Mouse (Mus musculus): ENCODE results near the gene Cntn5. TPM values are rescaled to one million over a fixed set of nuclear protein-coding genes. Genes with fewer than 3 reads are reported as not detected.

Cntn5 gene
- polyA plus RNA-seq, 1 experiment from 2014 or later, result 8.7 TPM

DNA sequence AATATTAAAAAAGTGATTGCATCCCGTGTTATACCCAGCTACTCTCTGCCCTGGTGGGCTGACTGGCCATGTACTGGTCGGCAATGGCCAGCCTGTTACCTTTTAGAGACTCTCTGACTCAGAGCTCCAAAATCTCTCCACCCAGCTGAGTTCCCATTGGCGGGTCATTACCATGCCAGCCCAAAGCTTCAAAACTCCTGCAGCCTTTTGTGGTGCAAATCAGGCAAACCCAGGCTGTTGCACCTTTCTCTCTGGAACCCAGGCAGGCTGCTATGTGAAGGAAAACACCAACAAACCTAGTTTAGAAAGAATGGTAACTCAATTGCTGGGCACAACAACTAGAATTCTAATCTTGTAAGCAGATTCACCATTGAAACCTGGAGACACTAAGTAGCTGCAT lies 639.0 kb downstream of the Cntn5 start:
- 35% methylated on average over 3 of the region's 3 CpGs for WGBS
- no peak for ATAC-seq (ENCODE audit: low FRiP score)
- no peaks in the 10 kb centered on the region for H3K9me3 ChIP-seq

DNA sequence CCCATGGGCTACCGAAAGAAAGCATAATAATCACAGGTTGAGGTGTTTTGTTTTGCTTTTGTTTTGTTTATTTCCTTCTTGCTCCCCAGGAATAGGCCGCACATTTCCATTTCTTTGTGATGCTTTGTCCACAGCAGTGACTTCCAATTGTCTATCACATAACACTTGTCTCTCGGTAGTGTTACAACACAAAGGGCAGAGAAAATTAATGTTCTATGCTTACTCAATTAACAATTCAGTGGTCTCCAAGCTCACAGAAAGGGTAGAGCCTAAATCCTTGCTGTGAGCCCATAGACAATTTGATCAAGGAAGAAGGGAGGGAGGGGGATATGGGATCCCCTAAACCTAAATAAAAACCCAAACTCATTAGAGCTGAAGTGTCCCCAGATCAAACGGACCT lies 671.2 kb downstream of the Cntn5 start:
- no peak overlapping the region for H3K4me3 ChIP-seq (replicated peaks)
- H3K9me3 ChIP-seq, result no peaks in the 10 kb centered on the region
- WGBS, result 71% methylated on average over 4 of the region's 4 CpGs
- no peaks in the 10 kb centered on the region for H3K27me3 ChIP-seq
- H3K27ac ChIP-seq, result no peak overlapping the region
- H3K4me2 ChIP-seq, result no peak overlapping the region
- H3K4me1 ChIP-seq, result peaks cover 3% of the 10 kb centered on the region; the same call in 1 of the 2 replicates
- H3K36me3 ChIP-seq (replicated peaks), result no peaks in the 10 kb centered on the region
- ATAC-seq (ENCODE audit: low FRiP score), result no peak
- H3K9ac ChIP-seq, result no peak overlapping the region

More for the DNA sequence above, 639.0 kb downstream of the Cntn5 start:
- Histone ChIP-seq H3K4me3 (replicated peaks) (no peak overlapping the region), H3K9ac (no peak overlapping the region), H3K27me3 (no peaks in the 10 kb centered on the region), H3K27ac (no peak overlapping the region), H3K4me1 (peaks cover 16% of the 10 kb centered on the region), H3K4me2 (no peak overlapping the region), H3K36me3 (replicated peaks) (no peaks in the 10 kb centered on the region)

DNA sequence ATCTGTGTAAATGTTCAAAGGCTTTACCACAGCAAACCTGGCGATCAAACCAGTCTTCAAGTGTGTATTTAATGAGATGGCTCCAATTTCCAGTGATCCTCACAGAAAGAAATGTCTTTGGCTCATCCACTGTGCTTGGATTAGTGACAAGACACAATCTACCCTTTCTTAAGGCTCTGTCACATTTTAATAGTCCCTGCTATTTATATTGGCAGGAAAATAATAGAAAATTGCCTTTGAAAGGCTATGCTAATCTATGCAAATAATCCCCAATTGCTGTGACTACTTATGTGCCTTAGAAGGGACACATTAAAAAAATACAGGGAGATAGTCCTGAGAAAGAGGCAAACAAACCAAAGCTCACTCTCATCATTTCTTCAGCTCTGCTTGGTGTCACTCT lies 672.5 kb downstream of the Cntn5 start:
- no peaks in the 10 kb centered on the region for H3K36me3 ChIP-seq (replicated peaks)
- no peak overlapping the region for H3K4me3 ChIP-seq (replicated peaks)
- 51% methylated on average over 1 of the region's 1 CpGs for WGBS
- H3K4me2 ChIP-seq, result no peak overlapping the region
- H3K9me3 ChIP-seq, result no peaks in the 10 kb centered on the region
- peak; percentile 37; the same call in 1 of the 2 replicates for ATAC-seq (ENCODE audit: low FRiP score)
- no peak overlapping the region for H3K27ac ChIP-seq
- no peaks in the 10 kb centered on the region for H3K27me3 ChIP-seq
- H3K4me1 ChIP-seq, result peaks cover 3% of the 10 kb centered on the region; the same call in 1 of the 2 replicates
- no peak overlapping the region for H3K9ac ChIP-seq

DNA sequence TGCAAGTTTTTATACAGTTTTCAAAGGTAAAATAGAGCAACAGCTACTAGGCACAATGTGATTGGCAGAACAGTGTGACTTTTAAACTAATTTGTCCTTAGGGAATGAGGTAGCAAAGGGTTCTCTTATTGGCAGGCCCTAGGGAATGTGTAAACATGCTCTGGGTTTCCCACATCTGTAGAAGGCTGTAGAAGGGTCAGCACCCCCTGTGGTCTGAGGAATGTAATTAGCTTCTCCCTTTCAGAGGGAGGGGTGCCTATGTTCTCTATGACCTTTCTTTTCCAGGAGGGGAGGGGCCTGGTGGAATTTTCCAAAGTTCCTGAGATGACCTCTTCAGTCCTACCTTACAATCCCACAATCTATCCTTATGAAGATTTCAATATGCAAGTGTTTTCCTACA lies 673.6 kb downstream of the Cntn5 start:
- H3K4me2 ChIP-seq, result no peak overlapping the region
- no peak for ATAC-seq (ENCODE audit: low FRiP score)
- H3K27ac ChIP-seq, result no peak overlapping the region
- no peaks in the 10 kb centered on the region for H3K27me3 ChIP-seq
- no peak overlapping the region for H3K9ac ChIP-seq
- no peaks in the 10 kb centered on the region for H3K9me3 ChIP-seq
- no peak overlapping the region for H3K4me3 ChIP-seq (replicated peaks)
- peaks cover 3% of the 10 kb centered on the region; the same call in 1 of the 2 replicates for H3K4me1 ChIP-seq
- no peaks in the 10 kb centered on the region for H3K36me3 ChIP-seq (replicated peaks)

DNA sequence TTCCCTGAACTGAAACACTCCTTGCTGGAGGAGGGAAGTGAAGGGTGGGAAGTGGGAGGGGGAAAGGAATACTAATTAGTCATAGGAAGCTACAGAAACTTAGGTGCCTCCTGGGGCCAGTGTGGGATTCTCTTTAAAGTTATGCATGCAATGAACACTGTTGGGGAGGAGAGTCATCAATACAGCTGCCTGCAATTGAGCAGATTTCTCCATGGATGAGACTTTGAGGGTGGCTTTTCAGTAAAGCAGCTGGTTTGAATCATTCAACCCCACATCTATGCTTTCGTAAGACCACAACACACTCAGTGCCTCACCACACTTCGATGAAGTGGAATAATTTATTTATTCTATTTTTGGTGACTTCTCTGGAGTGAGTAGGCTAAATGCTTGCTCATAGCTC lies 674.9 kb downstream of the Cntn5 start:
- Histone ChIP-seq H3K27me3 (no peaks in the 10 kb centered on the region), H3K4me1 (peaks cover 3% of the 10 kb centered on the region; the same call in 1 of the 2 replicates), H3K9ac (no peak overlapping the region), H3K4me2 (no peak overlapping the region), H3K9me3 (no peaks in the 10 kb centered on the region), H3K27ac (no peak overlapping the region), H3K4me3 (replicated peaks) (no peak overlapping the region), H3K36me3 (replicated peaks) (no peaks in the 10 kb centered on the region)
- 60% methylated on average over 2 of the region's 2 CpGs for WGBS
- ATAC-seq (ENCODE audit: low FRiP score), result no peak

DNA sequence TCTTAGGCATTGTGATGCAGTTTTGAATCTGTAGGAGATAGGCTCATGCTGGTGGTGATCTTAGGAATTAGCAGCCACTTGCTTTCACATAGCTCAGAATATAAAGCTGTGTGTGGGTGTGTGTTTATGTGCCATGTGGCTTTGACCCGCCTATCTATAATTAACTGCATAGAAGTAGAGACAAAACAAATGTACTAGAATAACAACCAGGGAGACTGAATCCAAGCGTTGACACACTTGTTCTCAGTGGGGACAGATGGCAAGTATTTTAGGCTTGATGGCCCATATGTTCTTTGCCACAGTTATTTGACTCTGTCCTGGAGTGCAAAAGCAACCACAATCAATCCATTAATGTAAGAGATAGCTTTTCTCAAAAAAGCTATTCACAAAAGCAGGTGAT lies 678.6 kb downstream of the Cntn5 start:
- H3K4me1 ChIP-seq, result peaks cover 3% of the 10 kb centered on the region; the same call in 1 of the 2 replicates
- H3K4me2 ChIP-seq, result no peak overlapping the region
- H3K27me3 ChIP-seq, result no peaks in the 10 kb centered on the region
- no peak for ATAC-seq (ENCODE audit: low FRiP score)
- H3K4me3 ChIP-seq (replicated peaks), result no peak overlapping the region
- no peak overlapping the region for H3K27ac ChIP-seq
- H3K9ac ChIP-seq, result no peak overlapping the region
- 70% methylated on average over 2 of the region's 2 CpGs for WGBS
- H3K36me3 ChIP-seq (replicated peaks), result no peaks in the 10 kb centered on the region
- no peaks in the 10 kb centered on the region for H3K9me3 ChIP-seq

DNA sequence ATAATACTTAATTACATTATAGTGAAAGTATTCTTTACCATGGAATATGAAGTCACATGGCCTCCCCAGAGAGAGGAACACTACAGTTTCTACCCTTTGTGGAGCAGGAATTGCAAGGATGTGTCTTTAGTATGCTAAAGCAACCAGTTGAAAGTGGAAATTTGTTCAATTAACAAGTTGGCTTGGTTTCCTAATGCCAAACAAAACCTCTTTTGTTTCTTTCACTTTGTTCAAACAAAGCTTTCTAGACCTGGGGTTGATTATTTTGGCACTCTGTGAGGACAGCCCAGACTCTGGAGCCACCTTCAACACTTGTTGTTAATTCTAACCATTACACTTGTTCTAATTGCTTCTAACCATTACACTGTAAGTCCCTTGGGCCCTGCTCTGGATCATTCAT lies 718.5 kb downstream of the Cntn5 start:
- peak; percentile 46; the same call in 1 of the 2 replicates for ATAC-seq (ENCODE audit: low FRiP score)
- no peaks in the 10 kb centered on the region for H3K27me3 ChIP-seq
- H3K27ac ChIP-seq, result no peak overlapping the region
- H3K9ac ChIP-seq, result no peak overlapping the region
- H3K36me3 ChIP-seq (replicated peaks), result no peaks in the 10 kb centered on the region
- no peak overlapping the region for H3K4me2 ChIP-seq
- no peaks in the 10 kb centered on the region for H3K4me1 ChIP-seq
- no peaks in the 10 kb centered on the region for H3K9me3 ChIP-seq
- no peak overlapping the region for H3K4me3 ChIP-seq (replicated peaks)

DNA sequence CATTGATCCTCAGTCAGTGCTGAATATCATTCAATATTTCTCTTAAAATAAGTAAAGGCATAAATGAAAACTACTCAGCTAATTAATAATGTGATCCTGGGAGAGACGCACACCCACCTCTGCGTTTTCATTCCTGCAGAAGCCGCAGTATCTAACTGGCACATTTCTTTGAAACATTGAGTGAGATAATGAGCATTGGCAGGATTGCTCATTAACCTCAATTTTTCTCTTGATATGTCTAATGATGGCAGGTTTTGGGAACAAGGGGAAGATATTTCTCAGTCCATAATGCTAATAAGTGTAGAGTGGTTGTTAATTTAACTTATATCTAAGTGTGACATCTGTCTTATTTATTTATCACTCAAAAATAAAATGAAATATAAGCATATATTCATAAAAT lies 734.0 kb downstream of the Cntn5 start:
- H3K4me3 ChIP-seq (replicated peaks), result no peak overlapping the region
- no peak overlapping the region for H3K4me2 ChIP-seq
- H3K4me1 ChIP-seq, result no peaks in the 10 kb centered on the region
- ATAC-seq (ENCODE audit: low FRiP score), result no peak
- 77% methylated on average over 3 of the region's 3 CpGs for WGBS
- no peaks in the 10 kb centered on the region for H3K9me3 ChIP-seq
- no peaks in the 10 kb centered on the region for H3K27me3 ChIP-seq
- no peak overlapping the region for H3K9ac ChIP-seq
- no peaks in the 10 kb centered on the region for H3K36me3 ChIP-seq (replicated peaks)
- H3K27ac ChIP-seq, result no peak overlapping the region

DNA sequence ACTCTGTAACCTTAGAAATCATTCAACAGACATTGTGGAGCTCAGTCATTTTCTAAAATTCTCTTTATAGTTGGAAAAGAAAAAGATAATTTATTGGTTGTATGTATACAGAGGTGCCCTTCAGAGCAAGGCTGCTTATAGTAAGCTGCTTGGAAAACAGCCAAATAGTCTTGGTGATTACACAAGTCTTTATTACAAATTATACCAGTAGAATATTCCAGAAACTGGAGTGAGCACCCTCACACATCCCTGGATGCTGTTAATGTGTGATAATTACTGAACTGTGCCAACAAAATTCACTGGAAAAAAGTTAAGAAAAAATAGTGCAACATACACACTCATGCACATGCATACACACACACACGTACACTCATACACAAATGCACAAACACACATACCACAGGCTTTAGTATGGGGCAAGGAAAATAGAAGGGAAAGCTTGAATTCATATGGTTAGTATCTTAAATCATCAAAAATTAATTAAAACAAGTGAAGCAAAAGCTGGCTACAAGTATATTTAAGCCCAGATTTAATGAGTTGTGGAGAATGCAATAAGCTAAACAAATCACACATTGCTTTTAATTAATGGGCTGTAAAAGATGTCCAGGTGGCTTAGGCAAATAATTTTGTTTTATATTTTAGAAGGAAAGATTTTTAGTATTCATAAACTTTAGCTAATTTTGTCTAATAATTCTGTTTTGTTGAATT lies 783.1 kb downstream of the Cntn5 start:
- H3K9ac ChIP-seq, result no peak overlapping the region
- ATAC-seq (ENCODE audit: low FRiP score), result no peak
- no peaks in the 10 kb centered on the region for H3K27me3 ChIP-seq
- H3K4me1 ChIP-seq, result no peaks in the 10 kb centered on the region
- H3K36me3 ChIP-seq (replicated peaks), result no peaks in the 10 kb centered on the region
- no peaks in the 10 kb centered on the region for H3K9me3 ChIP-seq
- WGBS, result 89% methylated on average over 1 of the region's 1 CpGs
- H3K27ac ChIP-seq, result no peak overlapping the region
- H3K4me2 ChIP-seq, result no peak overlapping the region
- H3K4me3 ChIP-seq (replicated peaks), result no peak overlapping the region

DNA sequence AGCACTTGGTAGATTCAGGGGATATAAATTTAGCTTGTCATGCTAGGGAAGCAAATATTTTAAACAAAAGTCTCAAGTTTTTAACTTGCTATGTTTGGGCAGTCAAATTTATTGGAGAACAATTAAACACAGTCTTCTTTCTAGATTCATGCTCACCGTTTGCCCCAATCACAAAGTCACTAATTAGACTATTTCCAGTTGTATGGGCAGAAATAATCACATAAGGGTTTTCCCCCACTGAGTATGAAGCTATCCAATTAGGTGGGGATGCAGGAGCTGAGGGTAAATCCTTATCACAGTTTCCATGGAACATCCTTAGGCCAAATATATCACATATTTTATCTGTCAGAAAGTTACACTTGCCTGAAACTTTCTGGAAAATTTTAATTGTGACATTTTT lies 788.0 kb downstream of the Cntn5 start:
- Histone ChIP-seq H3K27me3 (no peaks in the 10 kb centered on the region), H3K36me3 (replicated peaks) (no peaks in the 10 kb centered on the region), H3K4me2 (no peak overlapping the region), H3K27ac (no peak overlapping the region), H3K4me3 (replicated peaks) (no peak overlapping the region), H3K9ac (no peak overlapping the region), H3K9me3 (no peaks in the 10 kb centered on the region), H3K4me1 (no peaks in the 10 kb centered on the region)
- WGBS, result 24% methylated on average over 1 of the region's 1 CpGs
- no peak for ATAC-seq (ENCODE audit: low FRiP score)

DNA sequence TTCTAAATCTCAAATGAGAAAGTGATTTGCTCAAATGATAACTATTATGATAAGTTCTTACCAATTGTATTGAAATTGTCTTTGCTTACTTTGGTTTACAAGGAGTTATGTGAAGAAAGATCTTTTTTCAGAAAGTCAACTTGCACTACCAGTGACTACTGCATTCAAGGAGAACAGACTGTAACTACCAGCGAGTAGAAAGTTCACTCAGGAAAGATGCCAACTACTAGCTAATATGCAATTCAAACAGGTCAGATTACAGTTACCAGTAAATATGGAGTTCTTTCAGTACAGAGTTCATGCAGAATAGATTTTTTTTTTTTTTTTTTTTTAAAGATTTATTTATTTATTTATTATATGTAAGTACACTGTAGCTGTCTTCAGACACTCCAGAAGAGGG lies 795.4 kb downstream of the Cntn5 start:
- H3K4me1 ChIP-seq, result no peaks in the 10 kb centered on the region
- no peak for ATAC-seq (ENCODE audit: low FRiP score)
- H3K4me2 ChIP-seq, result no peak overlapping the region
- H3K9ac ChIP-seq, result no peak overlapping the region
- H3K36me3 ChIP-seq (replicated peaks), result no peaks in the 10 kb centered on the region
- 90% methylated on average over 1 of the region's 1 CpGs for WGBS
- no peaks in the 10 kb centered on the region for H3K9me3 ChIP-seq
- no peaks in the 10 kb centered on the region for H3K27me3 ChIP-seq
- H3K4me3 ChIP-seq (replicated peaks), result no peak overlapping the region
- H3K27ac ChIP-seq, result no peak overlapping the region

DNA sequence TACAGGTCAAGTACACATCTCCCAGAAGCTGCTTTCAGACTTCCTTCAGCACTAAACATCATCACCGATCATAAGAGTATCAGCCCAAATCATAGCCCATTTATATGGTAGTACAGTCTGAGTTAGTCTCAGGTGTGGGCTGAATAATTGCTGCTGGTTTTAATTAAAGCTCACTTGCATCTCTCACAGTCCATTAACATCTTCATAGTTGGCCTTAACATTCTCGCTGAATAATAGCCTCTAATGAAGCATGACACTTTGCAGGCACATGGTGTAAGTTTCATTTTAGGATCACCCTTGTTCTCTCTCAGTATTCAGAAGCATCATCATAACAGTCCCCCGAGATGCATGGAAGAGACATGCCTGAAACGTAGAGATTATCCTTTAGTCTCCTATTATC lies 796.7 kb downstream of the Cntn5 start:
- Histone ChIP-seq H3K9me3 (no peaks in the 10 kb centered on the region), H3K9ac (no peak overlapping the region), H3K4me1 (no peaks in the 10 kb centered on the region), H3K4me2 (no peak overlapping the region), H3K27me3 (no peaks in the 10 kb centered on the region), H3K27ac (no peak overlapping the region), H3K4me3 (replicated peaks) (no peak overlapping the region), H3K36me3 (replicated peaks) (no peaks in the 10 kb centered on the region)
- WGBS, result 63% methylated on average over 4 of the region's 4 CpGs
- no peak; the same call in 1 of the 2 replicates for ATAC-seq (ENCODE audit: low FRiP score)

DNA sequence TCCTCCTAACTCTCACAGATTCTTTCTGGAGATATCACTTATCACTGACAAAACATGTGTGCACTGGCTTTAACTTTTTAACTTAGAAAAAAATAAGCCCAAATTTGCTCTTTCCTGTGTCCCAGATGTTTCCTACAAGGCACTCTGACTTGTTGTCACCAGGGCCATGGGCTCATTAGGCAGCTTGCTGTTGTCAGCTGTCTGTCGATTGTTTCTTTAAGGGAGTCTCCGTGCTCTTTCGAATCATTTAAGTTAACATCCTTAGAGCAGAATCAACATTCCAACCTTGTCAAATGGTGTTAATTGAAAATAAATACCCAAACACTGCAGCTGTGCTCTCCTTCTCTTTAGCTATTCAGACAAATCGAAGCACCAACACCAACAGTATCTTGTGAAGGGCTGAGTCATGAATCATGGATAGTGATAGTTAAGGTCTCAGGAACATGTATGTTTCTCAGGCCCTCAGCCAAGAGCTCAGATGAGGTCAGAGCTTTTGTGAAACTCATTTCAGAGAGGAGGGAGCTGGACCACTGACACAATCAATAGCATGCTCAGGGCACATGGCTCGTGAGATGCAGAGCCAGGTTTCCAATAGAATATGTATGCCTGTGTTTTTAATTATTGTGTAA lies 802.6 kb downstream of the Cntn5 start:
- Histone ChIP-seq H3K9ac (no peak overlapping the region), H3K4me3 (replicated peaks) (no peak overlapping the region), H3K27me3 (no peaks in the 10 kb centered on the region), H3K36me3 (replicated peaks) (no peaks in the 10 kb centered on the region), H3K4me1 (no peaks in the 10 kb centered on the region), H3K27ac (no peak overlapping the region), H3K4me2 (no peak overlapping the region), H3K9me3 (no peaks in the 10 kb centered on the region)
- WGBS, result 69% methylated on average over 5 of the region's 5 CpGs
- ATAC-seq (ENCODE audit: low FRiP score), result no peak

Data from forebrain, embryonic 12.5 days (tissue).